Mouse (Mus musculus) testis, adult 2 months (tissue): ENCODE results near the gene Cacna2d1. TPM values are rescaled to one million over a fixed set of nuclear protein-coding genes. Genes with fewer than 3 reads are reported as not detected.
A peak's percentile ranks its signal among the peaks of the same experiment; 100 is the strongest.

Source experiments
- H3K27ac ChIP-seq: fragments of 200-500 bp; 2 replicates; pipeline ENCODE4 v1.5.1; 2012; ENCODE audit warnings: low read depth, low read length; ENCODE audit not compliant: control insufficient read depth, insufficient read depth
- H3K27me3 ChIP-seq: fragments of 200-500 bp; 2 replicates; pipeline ENCODE4 v1.6.1; 2012; ENCODE audit warnings: mild to moderate bottlenecking, low read length, moderate library complexity; ENCODE audit not compliant: control insufficient read depth, insufficient read depth
- H3K36me3 ChIP-seq: fragments of 200-500 bp; 2 replicates; pipeline ENCODE4 v1.6.1; 2012; ENCODE audit warnings: mild to moderate bottlenecking, low read length; ENCODE audit not compliant: control insufficient read depth, insufficient read depth
- H3K4me1 ChIP-seq: fragments of 200-500 bp; 2 replicates; pipeline ENCODE4 v1.6.1; 2012; ENCODE audit warnings: low read length; ENCODE audit not compliant: control insufficient read depth, insufficient read depth
- H3K4me3 ChIP-seq: fragments of 200-500 bp; 2 replicates; pipeline ENCODE4 v1.5.1; 2012; ENCODE audit warnings: low read depth, mild to moderate bottlenecking, low read length, moderate library complexity, mixed read lengths; ENCODE audit not compliant: control insufficient read depth
- CTCF ChIP-seq: fragments of 200-500 bp; IDR thresholded peaks from 2 replicates; pipeline ENCODE4 v1.5.1; 2012; ENCODE audit warnings: low read depth, mild to moderate bottlenecking, inconsistent platforms, low read length, moderate library complexity; ENCODE audit not compliant: control insufficient read depth, insufficient read depth, insufficient replicate concordance
- POLR2A ChIP-seq: fragments of 200-500 bp; IDR thresholded peaks from 2 replicates; pipeline ENCODE4 v1.6.1; 2012; ENCODE audit warnings: low read depth, mild to moderate bottlenecking, inconsistent platforms, low read length, moderate library complexity; ENCODE audit not compliant: control insufficient read depth
- polyA plus RNA-seq: library from polyadenylated mRNA; depleted of rRNA; stranded (reverse); fragments of >200 nt; gene quantifications from 2 replicates; pipeline ENCODE4 v1.2.3, GENCODE M21; 2012

Gene Cacna2d1
- polyA plus RNA-seq, 1 experiment, result 1.5 TPM

DNA sequence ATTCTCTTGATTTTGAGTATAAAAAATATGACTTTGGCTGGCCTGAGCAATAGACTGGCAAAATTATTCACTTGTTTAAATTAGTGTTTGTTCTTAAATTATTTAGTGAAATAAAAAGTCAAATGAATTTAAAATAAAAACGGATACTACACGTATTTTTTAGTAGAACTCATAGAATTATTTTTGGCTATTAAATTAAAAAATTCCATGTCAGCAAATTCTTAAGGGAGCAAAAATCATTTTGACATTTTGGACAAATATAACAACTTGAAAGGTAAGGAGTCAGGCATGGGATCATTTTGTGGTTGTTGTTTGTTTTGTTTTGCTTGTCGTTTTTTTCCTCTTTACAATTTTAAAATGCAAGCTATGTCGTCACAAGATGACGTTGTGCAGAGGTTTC is 346.7 kb downstream of the Cacna2d1 start:
- no peak overlapping the region for H3K4me3 ChIP-seq
- no peak for TF ChIP-seq POLR2A
- H3K4me1 ChIP-seq, result no peaks in the 10 kb centered on the region
- no peak overlapping the region for H3K27ac ChIP-seq
- no peaks in the 10 kb centered on the region for H3K36me3 ChIP-seq
- no peaks in the 10 kb centered on the region for H3K27me3 ChIP-seq

DNA sequence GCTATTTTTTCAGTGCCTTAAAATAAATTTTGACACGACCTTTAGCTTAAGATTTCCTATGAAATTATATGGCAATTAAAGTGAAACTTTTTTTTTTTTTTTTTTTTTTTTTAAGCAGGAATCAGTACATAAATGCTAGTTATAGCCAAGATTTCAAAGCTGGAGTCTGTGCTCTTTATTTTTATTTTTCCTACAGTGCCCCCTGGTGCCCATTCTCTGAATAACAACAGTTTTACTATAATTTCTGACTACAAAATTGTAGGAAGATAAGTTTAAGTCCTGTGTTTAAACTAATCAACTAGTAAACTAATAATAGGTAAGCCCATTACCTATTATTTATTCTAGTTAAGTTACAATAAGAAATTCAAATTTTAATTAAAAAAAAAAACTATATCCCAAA is 358.7 kb downstream of the Cacna2d1 start:
- Histone ChIP-seq H3K27ac (no peak overlapping the region), H3K36me3 (no peaks in the 10 kb centered on the region), H3K27me3 (no peaks in the 10 kb centered on the region), H3K4me1 (peaks cover 4% of the 10 kb centered on the region), H3K4me3 (no peak overlapping the region)
- TF ChIP-seq POLR2A, result no peak
- TF ChIP-seq CTCF, result no peak

GRCm38 (mm10) chr5:16293825-16294224 is 359.3 kb downstream of the Cacna2d1 start:
- Histone ChIP-seq H3K4me3 (no peak overlapping the region), H3K36me3 (no peaks in the 10 kb centered on the region), H3K4me1 (peaks cover 4% of the 10 kb centered on the region), H3K27ac (no peak overlapping the region), H3K27me3 (no peaks in the 10 kb centered on the region)
- TF ChIP-seq CTCF (no peak), POLR2A (no peak)

DNA sequence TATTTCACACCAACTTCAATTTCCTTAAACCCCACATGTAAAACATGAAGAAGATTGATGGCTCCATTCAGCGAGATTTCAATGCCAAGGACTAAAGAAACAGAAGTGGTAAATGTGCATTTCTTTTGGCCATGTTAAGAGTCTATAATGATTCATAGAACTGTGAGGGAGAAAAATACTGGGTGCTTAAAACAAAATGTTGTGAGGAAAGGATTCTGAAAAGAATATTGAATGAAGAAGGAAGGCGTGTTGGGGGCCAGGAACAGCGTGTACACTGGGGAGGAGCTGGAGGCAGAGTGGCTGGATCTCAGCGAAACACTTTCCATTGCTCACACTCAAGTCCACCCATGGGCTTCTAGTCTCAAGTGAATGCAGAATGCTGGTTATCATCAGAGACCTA is 360.2 kb downstream of the Cacna2d1 start:
- no peak overlapping the region for H3K27ac ChIP-seq
- TF ChIP-seq POLR2A (no peak), CTCF (no peak)
- H3K27me3 ChIP-seq, result no peaks in the 10 kb centered on the region
- no peak overlapping the region for H3K4me3 ChIP-seq
- H3K36me3 ChIP-seq, result no peaks in the 10 kb centered on the region
- H3K4me1 ChIP-seq, result peaks cover 4% of the 10 kb centered on the region

GRCm38 (mm10) chr5:16297170-16297771 is 362.8 kb downstream of the Cacna2d1 start:
- H3K36me3 ChIP-seq, result no peaks in the 10 kb centered on the region
- H3K4me3 ChIP-seq, result peak overlapping the region; percentile 54
- H3K27ac ChIP-seq, result peak overlapping the region; percentile 28; the same call in 1 of the 2 replicates
- TF ChIP-seq POLR2A (no peak), CTCF (no peak)
- H3K27me3 ChIP-seq, result no peaks in the 10 kb centered on the region
- peaks cover 4% of the 10 kb centered on the region for H3K4me1 ChIP-seq

DNA sequence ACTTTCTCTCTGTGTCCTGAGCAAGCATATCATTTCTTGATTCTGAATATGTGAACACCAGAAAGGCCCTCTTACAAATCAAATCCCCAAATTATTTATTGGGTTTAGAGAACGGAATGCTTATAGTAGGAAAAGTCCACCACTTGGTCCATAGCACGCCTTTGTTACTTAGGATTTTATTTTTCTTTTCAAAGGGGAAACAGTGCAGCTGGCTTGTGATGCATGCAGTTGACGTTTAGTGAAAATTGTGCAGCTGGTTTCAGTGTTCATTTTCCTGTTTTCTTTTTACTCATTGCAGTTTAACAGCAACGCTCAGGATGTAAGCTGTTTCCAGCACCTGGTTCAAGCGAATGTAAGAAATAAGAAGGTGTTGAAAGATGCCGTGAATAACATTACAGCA is 365.1 kb downstream of the Cacna2d1 start:
- H3K27ac ChIP-seq, result no peak overlapping the region

DNA sequence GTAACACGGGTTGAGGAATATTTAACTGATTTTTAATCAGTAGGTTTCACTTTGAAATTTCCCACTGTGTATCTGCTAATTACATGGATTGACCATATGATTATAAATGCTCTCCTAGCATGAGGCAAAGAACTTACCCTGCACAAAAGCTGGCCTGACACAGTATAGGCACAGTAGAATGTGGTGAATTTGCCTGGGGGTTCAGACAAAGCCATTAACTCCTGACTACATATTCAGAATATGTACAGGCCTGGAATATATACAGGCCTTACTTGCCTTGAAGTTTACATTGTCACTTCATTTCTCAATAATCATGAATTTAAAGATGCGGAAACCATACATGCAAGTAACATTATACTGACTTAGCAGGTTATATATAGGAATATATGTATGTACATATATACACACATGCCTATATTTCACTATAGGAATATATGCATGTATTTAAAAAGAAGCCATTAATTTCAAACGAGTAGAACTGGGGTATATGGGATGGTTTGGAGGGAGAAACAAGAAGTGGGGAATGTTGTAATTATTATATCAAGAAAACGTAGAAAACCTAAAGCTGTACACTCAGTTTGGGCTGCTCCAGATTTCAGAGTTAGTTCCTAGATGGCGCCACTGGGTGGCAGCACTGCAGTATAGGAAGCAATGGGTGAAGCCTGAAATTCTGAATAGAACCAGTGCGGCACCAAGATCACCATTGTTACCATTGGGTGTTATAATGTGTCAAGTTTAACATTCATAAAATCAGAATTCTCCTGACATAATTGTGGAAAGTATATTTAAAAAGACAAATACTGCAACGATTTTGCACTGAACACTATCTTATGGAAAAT is 374.9 kb downstream of the Cacna2d1 start:
- no peaks in the 10 kb centered on the region for H3K27me3 ChIP-seq
- no peaks in the 10 kb centered on the region for H3K36me3 ChIP-seq
- no peak overlapping the region for H3K4me3 ChIP-seq
- no peak overlapping the region for H3K27ac ChIP-seq
- TF ChIP-seq POLR2A (no peak), CTCF (peak; percentile 21; the same call in 1 of the 2 replicates)
- H3K4me1 ChIP-seq, result no peaks in the 10 kb centered on the region

More for the DNA sequence above, 365.1 kb downstream of the Cacna2d1 start:
- Histone ChIP-seq H3K4me3 (no peak overlapping the region), H3K36me3 (no peaks in the 10 kb centered on the region), H3K27me3 (no peaks in the 10 kb centered on the region), H3K4me1 (peaks cover 4% of the 10 kb centered on the region)
- TF ChIP-seq POLR2A, result no peak
- TF ChIP-seq CTCF, result no peak
